Mouse (Mus musculus): ENCODE measurements at regions not wholly inside any gene's neighbourhood (a gene's known extent, or its start where the extent isn't known, plus 50 kb on each side); places are given as distances from the start of the nearest gene placed in this dataset.
"Not testable (repeated sequence)": the region's sequence is repeated elsewhere in the genome, so short reads cannot be mapped to it uniquely, and the experiment has no call there.

- H3K4me1 ChIP-seq (replicated peaks; ENCODE audit: control insufficient read depth in 2 of 2, insufficient read depth in 2 of 2, low read length in 1 of 2); DNase-seq (ENCODE audit: low read depth in 3 of 3, low spot score in 3 of 3); H3K9me3 ChIP-seq (ENCODE audit: control insufficient read depth, low read length); H3K36me3 ChIP-seq (replicated peaks; ENCODE audit: control insufficient read depth, insufficient read depth, low read depth); H3K27ac ChIP-seq; H3K27me3 ChIP-seq (ENCODE audit: control insufficient read depth, insufficient read depth, low read length); H3K4me2 ChIP-seq (ENCODE audit: low read depth); H3K4me3 ChIP-seq (ENCODE audit: insufficient read depth in 1 of 2, low read depth in 2 of 2, low read length in 2 of 2); ATAC-seq (ENCODE audit: insufficient read depth); H3K9ac ChIP-seq (replicated peaks): not testable (repeated sequence)
- WGBS (ENCODE audit: insufficient replicate concordance): 43% methylated on average over 21 of the region's 21 CpGs
Observed at GRCm38 (mm10) chrX:103129347-103129746, 57.1 kb downstream of the Nap1l2 start.

- DNase-seq (ENCODE audit: low read depth in 3 of 3, low spot score in 3 of 3): no peak
Observed at GRCm38 (mm10) chrX:103109181-103109580, 77.3 kb downstream of the Nap1l2 start.

GRCm38 (mm10) chrX:103067730-103068621 lies 118.5 kb downstream of the Nap1l2 start:
- H3K4me2 ChIP-seq (ENCODE audit: low read depth); H3K4me3 ChIP-seq (ENCODE audit: insufficient read depth in 1 of 2, low read depth in 2 of 2, low read length in 2 of 2); H3K36me3 ChIP-seq (replicated peaks; ENCODE audit: control insufficient read depth, insufficient read depth, low read depth); H3K9ac ChIP-seq (replicated peaks); H3K27ac ChIP-seq; H3K9me3 ChIP-seq (ENCODE audit: control insufficient read depth, low read length); DNase-seq (ENCODE audit: low read depth in 3 of 3, low spot score in 3 of 3); ATAC-seq (ENCODE audit: insufficient read depth); H3K27me3 ChIP-seq (ENCODE audit: control insufficient read depth, insufficient read depth, low read length); H3K4me1 ChIP-seq (replicated peaks; ENCODE audit: control insufficient read depth in 2 of 2, insufficient read depth in 2 of 2, low read length in 1 of 2): not testable (repeated sequence)
- no CpG with 5 or more reads among the region's 50 CpGs for WGBS (ENCODE audit: insufficient replicate concordance)

More at GRCm38 (mm10) chrX:103109181-103109580, 77.3 kb downstream of the Nap1l2 start:
- H3K4me2 ChIP-seq (ENCODE audit: low read depth): no peak overlapping the region
- no peaks in the 10 kb centered on the region for H3K9me3 ChIP-seq (ENCODE audit: control insufficient read depth, low read length)
- no peaks in the 10 kb centered on the region for H3K36me3 ChIP-seq (replicated peaks; ENCODE audit: control insufficient read depth, insufficient read depth, low read depth)
- H3K4me1 ChIP-seq (replicated peaks; ENCODE audit: control insufficient read depth in 2 of 2, insufficient read depth in 2 of 2, low read length in 1 of 2): no peaks in the 10 kb centered on the region
- H3K9ac ChIP-seq (replicated peaks): no peak overlapping the region
- TF ChIP-seq CTCF (IDR thresholded peaks at IDR 0.05; ENCODE audit: low read depth) (peak; percentile 30; the same call in 1 of the 2 replicates), EP300 (IDR thresholded peaks at IDR 0.05; ENCODE audit: low read depth) (no peak)
- no peak overlapping the region for H3K27ac ChIP-seq
- H3K4me3 ChIP-seq (ENCODE audit: insufficient read depth in 1 of 2, low read depth in 2 of 2, low read length in 2 of 2): no peak overlapping the region
- no peaks in the 10 kb centered on the region for H3K27me3 ChIP-seq (ENCODE audit: control insufficient read depth, insufficient read depth, low read length)
- WGBS (ENCODE audit: insufficient replicate concordance): 7% methylated on average over 1 of the region's 1 CpGs
- no peak for ATAC-seq (ENCODE audit: insufficient read depth)

GRCm38 (mm10) chrX:103067107-103067506 lies 119.3 kb downstream of the Nap1l2 start:
- H3K9ac ChIP-seq (replicated peaks); H3K4me3 ChIP-seq (ENCODE audit: insufficient read depth in 1 of 2, low read depth in 2 of 2, low read length in 2 of 2); H3K27ac ChIP-seq; ATAC-seq (ENCODE audit: insufficient read depth); H3K4me2 ChIP-seq (ENCODE audit: low read depth); H3K9me3 ChIP-seq (ENCODE audit: control insufficient read depth, low read length); H3K36me3 ChIP-seq (replicated peaks; ENCODE audit: control insufficient read depth, insufficient read depth, low read depth); H3K4me1 ChIP-seq (replicated peaks; ENCODE audit: control insufficient read depth in 2 of 2, insufficient read depth in 2 of 2, low read length in 1 of 2); DNase-seq (ENCODE audit: low read depth in 3 of 3, low spot score in 3 of 3); H3K27me3 ChIP-seq (ENCODE audit: control insufficient read depth, insufficient read depth, low read length): not testable (repeated sequence)
- no CpG with 5 or more reads among the region's 45 CpGs for WGBS (ENCODE audit: insufficient replicate concordance)

- Histone ChIP-seq H3K4me3 (ENCODE audit: insufficient read depth in 1 of 2, low read depth in 2 of 2, low read length in 2 of 2) (peak overlapping the region; percentile 28 to 40; a peak in 2 of 4 replicates), H3K27ac (no peak overlapping the region), H3K36me3 (replicated peaks; ENCODE audit: control insufficient read depth, insufficient read depth, low read depth) (no peaks in the 10 kb centered on the region), H3K4me1 (replicated peaks; ENCODE audit: control insufficient read depth in 2 of 2, insufficient read depth in 2 of 2, low read length in 1 of 2) (no peaks in the 10 kb centered on the region), H3K27me3 (ENCODE audit: control insufficient read depth, insufficient read depth, low read length) (no peaks in the 10 kb centered on the region), H3K9ac (replicated peaks) (no peak overlapping the region), H3K4me2 (ENCODE audit: low read depth) (peak overlapping the region; percentile 48), H3K9me3 (ENCODE audit: control insufficient read depth, low read length) (no peaks in the 10 kb centered on the region)
- TF ChIP-seq EP300 (IDR thresholded peaks at IDR 0.05; ENCODE audit: low read depth) (no peak), CTCF (IDR thresholded peaks at IDR 0.05; ENCODE audit: low read depth) (no peak)
- DNase-seq (ENCODE audit: low read depth in 3 of 3, low spot score in 3 of 3) (peak in 2 of 3 experiments; percentile 1 to 2), ATAC-seq (ENCODE audit: insufficient read depth) (no peak)
- WGBS (ENCODE audit: insufficient replicate concordance): 11% methylated on average over 22 of the region's 22 CpGs
Observed at GRCm38 (mm10) chrX:103026256-103027028, 98.3 kb downstream of the 1700018G05Rik start.

- not testable (repeated sequence) for H3K4me1 ChIP-seq (replicated peaks; ENCODE audit: control insufficient read depth in 2 of 2, insufficient read depth in 2 of 2, low read length in 1 of 2); H3K27ac ChIP-seq; H3K4me3 ChIP-seq (ENCODE audit: insufficient read depth in 1 of 2, low read depth in 2 of 2, low read length in 2 of 2); DNase-seq (ENCODE audit: low read depth in 3 of 3, low spot score in 3 of 3); H3K27me3 ChIP-seq (ENCODE audit: control insufficient read depth, insufficient read depth, low read length); H3K9ac ChIP-seq (replicated peaks); ATAC-seq (ENCODE audit: insufficient read depth); H3K9me3 ChIP-seq (ENCODE audit: control insufficient read depth, low read length); H3K4me2 ChIP-seq (ENCODE audit: low read depth); H3K36me3 ChIP-seq (replicated peaks; ENCODE audit: control insufficient read depth, insufficient read depth, low read depth)
- 27% methylated on average over 3 of the region's 3 CpGs for WGBS (ENCODE audit: insufficient replicate concordance)
Observed at GRCm38 (mm10) chrX:103025495-103025894, 97.3 kb downstream of the 1700018G05Rik start.

- ATAC-seq (ENCODE audit: insufficient read depth); H3K4me1 ChIP-seq (replicated peaks; ENCODE audit: control insufficient read depth in 2 of 2, insufficient read depth in 2 of 2, low read length in 1 of 2); H3K27me3 ChIP-seq (ENCODE audit: control insufficient read depth, insufficient read depth, low read length); H3K9ac ChIP-seq (replicated peaks); H3K36me3 ChIP-seq (replicated peaks; ENCODE audit: control insufficient read depth, insufficient read depth, low read depth); H3K27ac ChIP-seq; H3K4me2 ChIP-seq (ENCODE audit: low read depth); H3K4me3 ChIP-seq (ENCODE audit: insufficient read depth in 1 of 2, low read depth in 2 of 2, low read length in 2 of 2); H3K9me3 ChIP-seq (ENCODE audit: control insufficient read depth, low read length); DNase-seq (ENCODE audit: low read depth in 3 of 3, low spot score in 3 of 3): not testable (repeated sequence)
- no CpG with 5 or more reads among the region's 61 CpGs for WGBS (ENCODE audit: insufficient replicate concordance)
Observed at GRCm38 (mm10) chrX:103013425-103014057, 85.4 kb downstream of the 1700018G05Rik start.
